Mouse (Mus musculus): ENCODE results near the gene Lancl3. TPM values are rescaled to one million over a fixed set of nuclear protein-coding genes. Genes with fewer than 3 reads are reported as not detected.

Lancl3 gene
- polyA plus RNA-seq (2012; rRNA removed) (0.29 and 0.60 TPM in 2 replicates), polyA plus RNA-seq (2014; fragmentation: Nextera tagmentation; extraction: Ambion mirVana) (0.63 and 0.93 TPM in 2 replicates)

GRCm38 (mm10) chrX:9199761-9200371 lies at the start of gene Lancl3:
Lancl3 (plus strand) TSS chrX:9199902.
- H3K36me3 ChIP-seq (ENCODE audit: control insufficient read depth, insufficient read depth, low read length) = no peaks in the 10 kb centered on the region
- no peaks in the 10 kb centered on the region for H3K27me3 ChIP-seq (ENCODE audit: control insufficient read depth, insufficient read depth, low read length)
- no peaks in the 10 kb centered on the region for H3K4me1 ChIP-seq (ENCODE audit: control insufficient read depth, insufficient read depth, low read length)
- peak within 1 kb of the TSS; percentile 56 for H3K4me2 ChIP-seq (replicated peaks; ENCODE audit: low read depth, low read length, severe bottlenecking)
- ATAC-seq (ENCODE audit: low FRiP score, low read depth) (0 out of 2 replicates have a peak, but pooled peaks have one; percentile 50), DNase-seq (ENCODE audit: low spot score) (no peak)
- H3K9me3 ChIP-seq (ENCODE audit: control insufficient read depth, low read length) = no peaks in the 10 kb centered on the region
- H3K9ac ChIP-seq (ENCODE audit: low read depth, low read length, severe bottlenecking) = peak within 1 kb of the TSS; percentile 46
- peak within 1 kb of the TSS; percentile 41 for H3K4me3 ChIP-seq (replicated peaks; ENCODE audit: low read length)
- WGBS = 15% methylated on average over 29 of the region's 49 CpGs
- no peak within 1 kb of the TSS for H3K27ac ChIP-seq (replicated peaks; ENCODE audit: low read depth, low read length)
- TF ChIP-seq POLR2A (IDR thresholded peaks at IDR 0.05; ENCODE audit: borderline replicate concordance, extremely low read depth, insufficient read depth, insufficient read length) = no peak

DNA sequence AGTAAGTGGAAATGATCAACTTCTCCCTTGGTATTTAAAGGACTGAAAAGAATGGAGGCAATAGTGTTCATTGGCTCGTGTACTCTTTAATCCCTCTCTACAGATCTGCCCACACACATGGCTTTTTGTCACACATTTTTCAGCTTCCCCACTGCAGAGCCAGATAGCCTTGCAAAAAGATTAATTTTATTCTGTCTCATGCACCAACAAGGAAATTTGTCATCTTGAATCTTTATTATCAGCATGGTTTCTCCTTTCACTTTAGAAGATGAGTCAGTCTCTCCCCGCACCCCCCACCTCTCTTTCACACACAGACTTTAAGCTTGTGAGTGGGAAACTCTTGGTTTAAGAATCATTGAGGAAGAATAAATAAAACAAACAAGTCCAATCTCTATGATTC lies 20.7 kb upstream of the Lancl3 start:
- H3K36me3 ChIP-seq (ENCODE audit: control insufficient read depth, insufficient read depth, low read length) = no peaks in the 10 kb centered on the region
- no peaks in the 10 kb centered on the region for H3K4me1 ChIP-seq (ENCODE audit: control insufficient read depth, insufficient read depth, low read length)
- TF ChIP-seq POLR2A (IDR thresholded peaks at IDR 0.05; ENCODE audit: borderline replicate concordance, extremely low read depth, insufficient read depth, insufficient read length) = no peak
- WGBS = 70% methylated on average over 2 of the region's 2 CpGs
- H3K4me2 ChIP-seq (replicated peaks; ENCODE audit: low read depth, low read length, severe bottlenecking) = no peak overlapping the region
- H3K9ac ChIP-seq (ENCODE audit: low read depth, low read length, severe bottlenecking) = no peak overlapping the region
- H3K27me3 ChIP-seq (ENCODE audit: control insufficient read depth, insufficient read depth, low read length) = no peaks in the 10 kb centered on the region
- no peak for ATAC-seq (ENCODE audit: low FRiP score, low read depth)
- H3K9me3 ChIP-seq (ENCODE audit: control insufficient read depth, low read length) = no peaks in the 10 kb centered on the region
- H3K27ac ChIP-seq (replicated peaks; ENCODE audit: low read depth, low read length) = no peak overlapping the region
- no peak overlapping the region for H3K4me3 ChIP-seq (replicated peaks; ENCODE audit: low read length)
- no peak for DNase-seq (ENCODE audit: low spot score)

DNA sequence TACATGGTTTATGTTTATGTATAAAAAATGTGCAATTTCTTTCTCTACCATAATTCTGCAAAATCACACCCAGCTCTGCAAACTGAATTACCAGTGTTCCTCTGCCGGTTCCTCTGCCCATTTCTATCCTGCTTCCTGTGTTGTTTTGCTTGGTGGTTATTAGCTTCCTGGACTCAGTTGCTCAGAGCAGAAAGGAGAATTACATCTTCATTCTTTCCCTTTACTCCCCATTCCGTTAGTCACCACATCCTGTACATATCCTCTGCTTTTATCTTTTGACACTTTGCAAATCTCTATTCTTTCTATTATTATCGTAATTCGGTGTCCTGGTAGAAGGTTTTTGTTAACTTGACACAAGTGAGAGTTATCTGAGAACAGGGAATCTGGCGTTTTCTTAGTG lies 18.1 kb upstream of the Lancl3 start:
- Histone ChIP-seq H3K4me2 (replicated peaks; ENCODE audit: low read depth, low read length, severe bottlenecking) (no peak overlapping the region), H3K27me3 (ENCODE audit: control insufficient read depth, insufficient read depth, low read length) (no peaks in the 10 kb centered on the region), H3K9me3 (ENCODE audit: control insufficient read depth, low read length) (no peaks in the 10 kb centered on the region), H3K4me3 (replicated peaks; ENCODE audit: low read length) (no peak overlapping the region), H3K36me3 (ENCODE audit: control insufficient read depth, insufficient read depth, low read length) (no peaks in the 10 kb centered on the region), H3K4me1 (ENCODE audit: control insufficient read depth, insufficient read depth, low read length) (no peaks in the 10 kb centered on the region), H3K27ac (replicated peaks; ENCODE audit: low read depth, low read length) (no peak overlapping the region), H3K9ac (ENCODE audit: low read depth, low read length, severe bottlenecking) (no peak overlapping the region)
- no peak for TF ChIP-seq POLR2A (IDR thresholded peaks at IDR 0.05; ENCODE audit: borderline replicate concordance, extremely low read depth, insufficient read depth, insufficient read length)
- 80% methylated on average over 5 of the region's 5 CpGs for WGBS
- DNase-seq (ENCODE audit: low spot score) = no peak
- ATAC-seq (ENCODE audit: low FRiP score, low read depth) = no peak

- ATAC-seq (ENCODE audit: low FRiP score, low read depth) = peak; percentile 37; the same call in 1 of the 2 replicates
- no peak for TF ChIP-seq POLR2A (IDR thresholded peaks at IDR 0.05; ENCODE audit: borderline replicate concordance, extremely low read depth, insufficient read depth, insufficient read length)
Observed at GRCm38 (mm10) chrX:9200380-9200917, 747 bp downstream of the Lancl3 start.

DNA sequence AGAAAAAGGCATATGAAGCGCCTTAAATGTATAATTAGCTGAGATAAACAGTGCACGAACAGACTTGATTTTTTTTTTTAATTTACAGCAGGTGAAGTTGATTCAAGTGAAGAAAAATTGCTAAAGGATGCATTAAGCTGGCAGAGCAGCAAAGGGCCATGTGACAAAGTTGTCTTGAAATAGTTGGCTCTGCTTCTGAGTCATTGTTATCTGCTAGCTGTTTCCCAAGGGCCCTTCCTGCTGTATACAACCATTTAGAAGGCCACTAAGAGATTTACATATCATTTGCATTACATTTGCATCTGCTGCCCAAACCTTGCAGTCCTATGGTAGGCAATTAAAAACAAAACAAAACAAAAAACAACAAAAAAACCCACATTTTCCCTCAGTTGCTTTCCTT lies 2.3 kb downstream of the Lancl3 start:
- DNase-seq (ENCODE audit: low spot score) = no peak
- no peaks in the 10 kb centered on the region for H3K9me3 ChIP-seq (ENCODE audit: control insufficient read depth, low read length)
- WGBS = 82% methylated on average over 2 of the region's 2 CpGs

More at GRCm38 (mm10) chrX:9200380-9200917, 747 bp downstream of the Lancl3 start:
- no peaks in the 10 kb centered on the region for H3K4me1 ChIP-seq (ENCODE audit: control insufficient read depth, insufficient read depth, low read length)
- no peak overlapping the region for H3K27ac ChIP-seq (replicated peaks; ENCODE audit: low read depth, low read length)
- H3K9ac ChIP-seq (ENCODE audit: low read depth, low read length, severe bottlenecking) = peak overlapping the region; percentile 46
- WGBS = 18% methylated on average over 30 of the region's 72 CpGs
- no peaks in the 10 kb centered on the region for H3K36me3 ChIP-seq (ENCODE audit: control insufficient read depth, insufficient read depth, low read length)
- H3K4me2 ChIP-seq (replicated peaks; ENCODE audit: low read depth, low read length, severe bottlenecking) = peak overlapping the region; percentile 56
- no peaks in the 10 kb centered on the region for H3K9me3 ChIP-seq (ENCODE audit: control insufficient read depth, low read length)
- DNase-seq (ENCODE audit: low spot score) = no peak
- peak overlapping the region; percentile 41 for H3K4me3 ChIP-seq (replicated peaks; ENCODE audit: low read length)
- H3K27me3 ChIP-seq (ENCODE audit: control insufficient read depth, insufficient read depth, low read length) = no peaks in the 10 kb centered on the region

More for the DNA sequence above, 2.3 kb downstream of the Lancl3 start:
- no peak overlapping the region for H3K4me3 ChIP-seq (replicated peaks; ENCODE audit: low read length)
- H3K36me3 ChIP-seq (ENCODE audit: control insufficient read depth, insufficient read depth, low read length) = no peaks in the 10 kb centered on the region
- H3K27me3 ChIP-seq (ENCODE audit: control insufficient read depth, insufficient read depth, low read length) = no peaks in the 10 kb centered on the region
- no peak overlapping the region for H3K4me2 ChIP-seq (replicated peaks; ENCODE audit: low read depth, low read length, severe bottlenecking)
- no peak overlapping the region for H3K27ac ChIP-seq (replicated peaks; ENCODE audit: low read depth, low read length)
- no peak overlapping the region for H3K9ac ChIP-seq (ENCODE audit: low read depth, low read length, severe bottlenecking)
- no peak for ATAC-seq (ENCODE audit: low FRiP score, low read depth)
- TF ChIP-seq POLR2A (IDR thresholded peaks at IDR 0.05; ENCODE audit: borderline replicate concordance, extremely low read depth, insufficient read depth, insufficient read length) = no peak
- no peaks in the 10 kb centered on the region for H3K4me1 ChIP-seq (ENCODE audit: control insufficient read depth, insufficient read depth, low read length)
